Mouse (Mus musculus) CH12.LX (cell line): ENCODE measurements around the gene Bach2.

ENCODE experiments used
- CTCF ChIP-seq, 2 experiments: IDR thresholded peaks in 1 of 2; conservative IDR thresholded peaks in 1 of 2; 2 replicates each; pipeline ENCODE4 v1.5.1; 2011 to 2012; ENCODE audit warnings: low read depth in 2 of 2, low read length in 2 of 2, improper control_type of control experiment in 1 of 2, inconsistent platforms in 1 of 2, mild to moderate bottlenecking in 1 of 2, moderate library complexity in 1 of 2
- ETS1 ChIP-seq: conservative IDR thresholded peaks from 2 replicates; pipeline ENCODE4 v1.6.1; 2012; ENCODE audit warnings: low read depth, mild to moderate bottlenecking, inconsistent platforms, low read length, improper control_type of control experiment, moderate library complexity
- MAX ChIP-seq: IDR thresholded peaks from 2 replicates; pipeline ENCODE4 v1.6.1; 2011; ENCODE audit warnings: low read length, improper control_type of control experiment
- MAZ ChIP-seq: IDR thresholded peaks from 2 replicates; pipeline ENCODE4 v1.6.1; 2012; ENCODE audit warnings: low read depth, mild to moderate bottlenecking, inconsistent platforms, low read length, improper control_type of control experiment, moderate library complexity
- MEF2A ChIP-seq: IDR thresholded peaks from 2 replicates; pipeline ENCODE4 v1.6.1; 2014; ENCODE audit warnings: low read depth, mild to moderate bottlenecking, inconsistent platforms, low read length, improper control_type of control experiment, borderline replicate concordance
- PAX5 ChIP-seq: IDR thresholded peaks from 2 replicates; pipeline ENCODE4 v1.6.1; 2012; ENCODE audit warnings: low read length, inconsistent platforms, mixed read lengths
- POLR2A ChIP-seq: IDR thresholded peaks from 2 replicates; pipeline ENCODE4 v1.6.1; 2011; ENCODE audit warnings: low read depth, mild to moderate bottlenecking, improper control_type of control experiment, low read length
- SMC3 ChIP-seq: IDR thresholded peaks from 2 replicates; pipeline ENCODE4 v1.6.1; 2011; ENCODE audit warnings: low read depth, low read length, improper control_type of control experiment

- TF ChIP-seq CTCF (conservative IDR thresholded peaks at IDR 0.05 in 1 of 2, IDR thresholded peaks at IDR 0.05 in 1 of 2; ENCODE audit: low read depth in 2 of 2, low read length in 2 of 2) = no peak
- no peak for TF ChIP-seq MEF2A
- TF ChIP-seq POLR2A = no peak
- no peak for TF ChIP-seq SMC3
- TF ChIP-seq PAX5 = no peak
- TF ChIP-seq MAX = no peak
- no peak for TF ChIP-seq ETS1
- TF ChIP-seq MAZ = no peak
These were observed 193.7 kb downstream of the Bach2 start for GRCm38 (mm10) chr4:32432271-32432781.
